Mouse (Mus musculus): Measurements from ENCODE around the gene Slain1.

Slain1 gene

GRCm38 (mm10) chr14:103667036-103667435, 17.0 kb downstream of the Slain1 start:
- no peak for DNase-seq

- DNase-seq, result peak; percentile 37 to 40
Measured at GRCm38 (mm10) chr14:103679395-103680217, 29.6 kb downstream of the Slain1 start.

GRCm38 (mm10) chr14:103680285-103680819, 30.3 kb downstream of the Slain1 start:
- DNase-seq, result no peak

- DNase-seq, result no peak
Measured at GRCm38 (mm10) chr14:103682633-103683390, 32.8 kb downstream of the Slain1 start.

DNA sequence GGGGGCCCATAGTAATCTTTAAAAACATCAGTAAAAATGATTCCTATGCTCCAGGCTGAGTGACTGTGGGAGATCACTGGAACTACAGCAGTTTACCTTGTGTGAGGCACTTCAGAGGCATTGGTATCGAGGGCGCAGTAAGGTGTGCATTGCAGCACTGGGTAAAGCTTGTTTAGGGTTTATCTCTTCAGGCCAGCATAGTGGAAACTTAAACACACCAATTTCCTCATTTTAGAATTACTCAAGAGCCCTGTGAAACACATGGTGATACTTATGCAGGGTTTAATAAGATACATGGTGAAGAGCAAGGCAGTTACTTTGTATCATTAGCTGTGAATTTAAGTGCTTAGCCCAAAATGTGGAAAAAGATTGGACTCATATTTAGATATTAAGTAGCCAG, 37.0 kb downstream of the Slain1 start:
- no peak for DNase-seq

DNA sequence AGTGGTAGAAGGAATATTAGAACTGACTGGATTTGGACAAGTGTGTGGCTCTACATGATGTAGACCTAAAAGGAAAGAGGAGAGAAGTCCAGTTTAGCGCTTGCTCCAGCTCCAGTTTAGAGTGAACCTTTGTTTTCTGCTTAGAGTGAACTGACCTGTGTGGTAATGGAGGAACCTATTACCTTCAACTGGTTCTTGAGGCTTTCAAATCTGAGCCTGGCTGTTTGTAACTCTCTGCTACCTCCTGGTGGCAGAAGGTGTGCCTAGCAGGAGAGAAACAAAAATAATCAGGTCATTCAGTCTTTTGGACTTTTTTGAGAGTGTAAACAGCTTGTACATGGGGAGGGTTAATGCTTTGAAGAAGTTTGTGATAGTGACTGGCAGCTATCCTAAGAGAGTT, 44.3 kb downstream of the Slain1 start:
- peak; percentile 61 to 75 for DNase-seq

- DNase-seq, result no peak
Measured at GRCm38 (mm10) chr14:103695620-103696019, 45.6 kb downstream of the Slain1 start.

GRCm38 (mm10) chr14:103697101-103697500, 47.1 kb downstream of the Slain1 start:
- peak; percentile 33 to 57 for DNase-seq

DNA sequence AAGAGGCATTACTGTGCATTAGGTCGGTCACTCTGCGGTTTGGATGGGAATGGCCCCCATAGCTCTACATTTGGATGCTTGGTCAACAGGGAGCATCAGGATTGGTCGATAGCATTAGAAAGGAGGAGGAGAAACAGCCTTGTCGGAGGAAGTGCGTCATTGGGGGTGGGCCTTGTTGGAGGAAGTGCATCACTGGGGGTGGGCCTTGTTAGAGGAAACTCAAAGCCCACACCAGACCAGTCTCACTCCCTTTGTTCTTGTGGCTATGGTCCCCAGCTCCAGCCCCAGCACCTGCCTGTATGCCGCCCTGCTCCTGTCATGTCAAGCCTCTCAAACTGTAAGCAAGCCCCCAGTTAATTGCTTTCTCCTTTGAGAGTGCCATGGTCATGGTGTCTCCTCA, 49.3 kb downstream of the Slain1 start:
- DNase-seq, result no peak

GRCm38 (mm10) chr14:103702516-103702915, 52.5 kb downstream of the Slain1 start:
- DNase-seq, result no peak

DNA sequence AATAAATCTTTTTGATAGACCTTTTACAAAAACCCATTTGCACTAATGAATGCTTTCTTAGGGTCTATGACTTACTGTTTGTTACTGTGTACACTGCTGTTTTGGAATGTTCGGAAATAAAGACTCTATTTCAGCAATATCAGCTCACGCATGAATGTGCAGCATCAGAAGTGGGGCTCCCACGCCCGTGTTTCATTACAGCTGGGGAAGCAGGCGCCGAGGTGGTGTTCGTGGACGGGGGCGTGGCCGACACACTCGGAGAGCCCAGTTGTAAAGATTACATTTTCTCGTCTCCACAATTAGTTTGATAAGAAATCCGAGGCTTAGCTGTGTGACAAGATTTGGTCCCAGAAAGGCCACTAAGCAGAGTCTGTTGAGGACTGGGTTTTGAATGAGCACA, 54.7 kb downstream of the Slain1 start:
- no peak for DNase-seq

GRCm38 (mm10) chr14:103706347-103706746, 56.3 kb downstream of the Slain1 start:
- no peak for DNase-seq

GRCm38 (mm10) chr14:103708601-103709000, 58.6 kb downstream of the Slain1 start:
- no peak for DNase-seq

GRCm38 (mm10) chr14:103709261-103709660, 59.2 kb downstream of the Slain1 start:
- DNase-seq, result no peak

DNA sequence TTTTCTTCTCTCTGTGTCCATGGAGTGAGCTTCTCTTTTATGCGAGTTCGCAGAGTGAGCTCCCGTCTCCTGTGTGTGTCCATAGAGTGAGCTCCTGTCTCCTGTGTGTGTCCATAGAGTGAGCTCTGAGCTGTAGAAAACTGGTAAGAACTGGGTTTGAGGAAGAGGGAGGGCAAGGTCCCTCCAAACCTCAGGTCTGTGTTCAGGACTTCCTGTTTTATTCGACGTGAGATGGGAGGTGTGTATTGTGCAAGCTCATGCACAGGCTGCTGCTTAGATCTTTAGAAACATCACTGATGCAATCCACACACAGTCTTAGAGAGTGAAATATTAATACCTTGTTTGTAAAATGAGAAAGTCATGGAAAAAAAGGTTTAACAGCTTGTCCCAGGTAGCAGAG, 63.0 kb downstream of the Slain1 start:
- no peak for DNase-seq

GRCm38 (mm10) chr14:103717516-103717915, 67.5 kb downstream of the Slain1 start:
- DNase-seq, result no peak

DNA sequence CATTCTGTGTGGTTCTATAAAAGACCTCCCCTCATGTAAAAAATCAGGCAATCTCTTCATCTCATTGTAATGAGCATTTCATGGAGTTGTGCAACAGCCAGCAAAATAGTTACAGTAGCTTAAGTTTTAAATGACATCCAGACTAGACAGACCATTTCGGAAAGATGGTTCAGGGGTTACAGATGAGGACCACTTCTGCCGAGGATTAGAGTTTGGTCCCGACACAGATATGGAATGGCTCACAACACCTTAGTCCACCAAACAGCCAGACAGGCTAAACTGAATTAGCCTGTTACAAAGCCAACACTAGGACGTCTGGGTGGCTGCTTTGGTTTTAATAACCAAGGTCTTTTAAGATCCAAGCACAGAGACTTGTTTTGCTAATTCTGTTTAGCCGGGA, 68.0 kb downstream of the Slain1 start:
- no peak for DNase-seq

- no peak for DNase-seq
Measured at GRCm38 (mm10) chr14:103718393-103718792, 68.4 kb downstream of the Slain1 start.

GRCm38 (mm10) chr14:103718836-103719575, 69.0 kb downstream of the Slain1 start:
- DNase-seq, result peak; percentile 78 to 80

DNA sequence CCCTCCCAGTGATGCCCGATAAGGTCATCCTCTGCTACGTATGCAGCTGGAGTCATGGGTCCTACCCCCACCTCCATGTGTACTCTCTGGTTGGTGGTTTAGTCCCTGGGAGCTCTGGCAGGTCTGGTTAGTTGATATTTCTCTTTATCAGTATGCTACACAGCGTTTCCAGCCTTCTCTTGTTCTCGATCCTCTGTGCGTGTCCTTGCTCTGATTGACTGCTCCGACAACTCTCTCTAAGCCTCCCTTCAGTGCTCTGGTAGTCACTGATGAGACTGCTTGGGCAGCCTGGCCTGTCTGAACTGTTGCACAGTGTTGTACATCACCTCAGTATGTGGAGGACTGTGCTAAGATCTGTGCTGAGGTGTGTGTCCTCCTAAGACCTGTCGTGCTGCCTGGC, 70.1 kb downstream of the Slain1 start:
- no peak for DNase-seq

- peak; percentile 33 to 46 for DNase-seq
Measured at GRCm38 (mm10) chr14:103720637-103721355, 70.8 kb downstream of the Slain1 start.

GRCm38 (mm10) chr14:103723314-103723713, 73.3 kb downstream of the Slain1 start:
- no peak for DNase-seq

Measured in cerebellum, adult 18-20 months (tissue).